Mouse (Mus musculus) MEL (cell line): ENCODE data around the gene Tmem248. TPM values are rescaled to one million over a fixed set of nuclear protein-coding genes. Genes with fewer than 3 reads are reported as not detected.

ENCODE experiments used
- DNase-seq: peaks from one replicate; pipeline ENCODE4 v3.0.0; 2011; ENCODE audit warnings: low read depth, low spot score
- H3K27ac ChIP-seq: 2 replicates; pipeline ENCODE4 v1.5.1; 2012; ENCODE audit warnings: low read depth, mild to moderate bottlenecking, control low read depth, low read length, moderate library complexity; ENCODE audit not compliant: control insufficient read depth
- H3K27me3 ChIP-seq, 2 experiments: fragments of 150-350 bp in 1 of 2; sonication (generic) in 1 of 2; 2 replicates each; pipeline ENCODE4 v1.6.1; 2012; ENCODE audit warnings: low read length in 2 of 2, mild to moderate bottlenecking in 2 of 2, improper control_type of control experiment in 1 of 2, moderate library complexity in 1 of 2; ENCODE audit not compliant: insufficient read depth in 2 of 2, control insufficient read depth in 1 of 2
- H3K36me3 ChIP-seq, 2 experiments: 2 replicates each; pipeline ENCODE4 v1.6.1; 2012 to 2014; ENCODE audit warnings: low read length in 2 of 2, improper control_type of control experiment in 1 of 2, inconsistent platforms in 1 of 2, mild to moderate bottlenecking in 1 of 2; ENCODE audit not compliant: insufficient read depth in 2 of 2, control insufficient read depth in 1 of 2
- H3K4me1 ChIP-seq, 2 experiments: fragments of 150-350 bp in 1 of 2; sonication (generic) in 1 of 2; 2 replicates each; pipeline ENCODE4 v1.6.1; 2012; ENCODE audit warnings: low read length in 2 of 2, improper control_type of control experiment in 1 of 2, mild to moderate bottlenecking in 1 of 2; ENCODE audit not compliant: insufficient read depth in 2 of 2, control insufficient read depth in 1 of 2
- H3K4me3 ChIP-seq, 2 experiments: fragments of 150-350 bp in 1 of 2; sonication (generic) in 1 of 2; 2 replicates each; pipeline ENCODE4 v1.5.1; 2012; ENCODE audit warnings: low read depth in 2 of 2, low read length in 2 of 2, mild to moderate bottlenecking in 2 of 2, moderate library complexity in 2 of 2, control low read depth in 1 of 2, improper control_type of control experiment in 1 of 2; ENCODE audit not compliant: control insufficient read depth in 1 of 2, insufficient read depth in 1 of 2
- H3K79me2 ChIP-seq: 2 replicates; pipeline ENCODE4 v1.6.1; 2012; ENCODE audit warnings: mild to moderate bottlenecking, low read length, moderate library complexity; ENCODE audit not compliant: control insufficient read depth, poor library complexity, insufficient read depth
- H3K9ac ChIP-seq: 2 replicates; pipeline ENCODE4 v1.6.1; 2012; ENCODE audit warnings: low read depth, mild to moderate bottlenecking, control low read depth, low read length, moderate library complexity; ENCODE audit not compliant: control insufficient read depth, poor library complexity, severe bottlenecking
- H3K9me3 ChIP-seq: fragments of 150-350 bp; sonication (generic); replicated peaks from 2 replicates; pipeline ENCODE4 v1.6.1; 2012; ENCODE audit warnings: mild to moderate bottlenecking, low read length, improper control_type of control experiment, moderate library complexity; ENCODE audit not compliant: insufficient read depth
- CHD1 ChIP-seq: IDR thresholded peaks from 2 replicates; pipeline ENCODE4 v1.6.1; 2012; ENCODE audit warnings: low read depth, mild to moderate bottlenecking, inconsistent platforms, low read length, improper control_type of control experiment
- CTCF ChIP-seq, 3 experiments: IDR thresholded peaks in 2 of 3; conservative IDR thresholded peaks in 1 of 3; 2 replicates each; pipeline ENCODE4 v1.5.1; 2011 to 2012; ENCODE audit warnings: low read length in 3 of 3, low read depth in 2 of 3, mild to moderate bottlenecking in 2 of 3, improper control_type of control experiment in 1 of 3, inconsistent platforms in 1 of 3, mixed read lengths in 1 of 3, moderate library complexity in 1 of 3; ENCODE audit not compliant: control insufficient read depth in 1 of 3, insufficient read depth in 1 of 3, poor library complexity in 1 of 3, severe bottlenecking in 1 of 3
- GABPA ChIP-seq: IDR thresholded peaks from 2 replicates; pipeline ENCODE4 v1.6.1; 2012; ENCODE audit warnings: low read depth, mild to moderate bottlenecking, inconsistent platforms, low read length, improper control_type of control experiment, moderate library complexity
- GATA1 ChIP-seq: IDR thresholded peaks from 2 replicates; pipeline ENCODE4 v1.6.1; 2011; ENCODE audit warnings: low read depth, low read length, improper control_type of control experiment
- MEF2A ChIP-seq: IDR thresholded peaks from 2 replicates; pipeline ENCODE4 v1.6.1; 2014; ENCODE audit warnings: low read depth, mild to moderate bottlenecking, inconsistent platforms, low read length, improper control_type of control experiment; ENCODE audit not compliant: poor library complexity, insufficient replicate concordance, severe bottlenecking; ENCODE audit errors: extremely low read depth
- NRF1 ChIP-seq: IDR thresholded peaks from 2 replicates; pipeline ENCODE4 v1.6.1; 2014; ENCODE audit warnings: low read depth, mild to moderate bottlenecking, inconsistent platforms, low read length, improper control_type of control experiment, moderate library complexity; ENCODE audit not compliant: poor library complexity, insufficient read depth, severe bottlenecking
- RAD21 ChIP-seq: IDR thresholded peaks from 2 replicates; pipeline ENCODE4 v1.6.1; 2011; ENCODE audit warnings: mild to moderate bottlenecking, low read depth, low read length, improper control_type of control experiment
- SMC3 ChIP-seq: IDR thresholded peaks from 2 replicates; pipeline ENCODE4 v1.6.1; 2011; ENCODE audit warnings: low read depth, low read length, improper control_type of control experiment
- TAL1 ChIP-seq: IDR thresholded peaks from 2 replicates; pipeline ENCODE4 v1.6.1; 2012; ENCODE audit warnings: mild to moderate bottlenecking, inconsistent platforms, low read length, moderate library complexity, mixed read lengths
- TBP ChIP-seq: IDR thresholded peaks from 2 replicates; pipeline ENCODE4 v1.8.0; 2011; ENCODE audit warnings: low read depth, low read length, improper control_type of control experiment
- TCF12 ChIP-seq: IDR thresholded peaks from 2 replicates; pipeline ENCODE4 v1.6.1; 2014; ENCODE audit warnings: low read depth, mild to moderate bottlenecking, inconsistent platforms, low read length, improper control_type of control experiment, moderate library complexity
- USF1 ChIP-seq: IDR thresholded peaks from 2 replicates; pipeline ENCODE4 v1.6.1; 2014; ENCODE audit warnings: low read depth, mild to moderate bottlenecking, inconsistent platforms, low read length, improper control_type of control experiment, moderate library complexity
- polyA plus RNA-seq, 2 experiments: library from polyadenylated mRNA; stranded (reverse) in 1 of 2; unstranded in 1 of 2; fragments of >175 nt in 1 of 2; fragments of >200 nt in 1 of 2; gene quantifications; 2 replicates each; pipeline versions ENCODE4 v1.2.1 to v1.2.4; 2012; ENCODE audit warnings: low replicate concordance in 2 of 2, low read depth in 1 of 2; ENCODE audit not compliant: insufficient read length in 2 of 2, insufficient read depth in 1 of 2, missing spikeins in 1 of 2
- total RNA-seq: library from RNA; depleted of rRNA; stranded (reverse); fragments of 300-350 nt; gene quantifications from 2 replicates; pipeline ENCODE4 v1.2.3, GENCODE M21; 2012

The Tmem248 gene
- total and polyA plus RNA-seq, 3 experiments: 55.5 to 58.2 TPM; not detected in 1

DNA sequence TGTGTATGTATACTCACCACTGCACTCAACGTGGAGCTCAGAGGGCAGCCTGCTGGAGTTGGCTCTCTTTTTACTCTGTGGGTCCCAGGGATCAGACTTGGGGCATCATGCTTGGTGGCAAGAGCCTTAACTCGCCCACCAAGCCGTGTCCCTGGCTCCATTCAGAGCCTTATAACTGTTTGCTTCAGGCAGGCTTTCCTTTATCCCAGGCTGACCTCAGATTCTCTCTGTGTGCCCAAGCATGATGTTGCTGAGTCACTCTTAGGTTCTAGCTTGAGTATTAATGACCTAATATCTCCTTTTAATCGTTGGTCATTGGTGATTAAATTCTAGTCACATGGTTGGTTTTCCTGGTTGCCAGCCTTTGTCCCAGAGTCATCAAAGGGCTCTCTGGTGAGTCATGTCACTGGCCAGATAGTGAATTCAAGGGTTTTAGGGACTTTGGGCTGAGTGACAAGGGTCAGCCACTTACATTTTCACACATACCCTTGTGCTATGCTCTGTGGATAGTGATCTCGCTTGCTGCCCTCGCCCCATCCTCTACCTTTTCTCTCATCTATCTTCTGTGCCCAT is 47.6 kb downstream of the Tmem248 start:
- H3K9ac ChIP-seq: no peak overlapping the region
- no peak for DNase-seq
- no peaks in the 10 kb centered on the region for H3K27me3 ChIP-seq
- H3K79me2 ChIP-seq: no peaks in the 10 kb centered on the region; the same call in 1 of the 2 replicates
- no peaks in the 10 kb centered on the region for H3K4me1 ChIP-seq
- no peak overlapping the region for H3K27ac ChIP-seq
- H3K36me3 ChIP-seq: peaks cover 0 to 5% of the 10 kb centered on the region in 2 experiments
- H3K4me3 ChIP-seq: no peak overlapping the region
- TF ChIP-seq USF1: no peak
- TF ChIP-seq CHD1: no peak
- H3K9me3 ChIP-seq: no peaks in the 10 kb centered on the region

DNA sequence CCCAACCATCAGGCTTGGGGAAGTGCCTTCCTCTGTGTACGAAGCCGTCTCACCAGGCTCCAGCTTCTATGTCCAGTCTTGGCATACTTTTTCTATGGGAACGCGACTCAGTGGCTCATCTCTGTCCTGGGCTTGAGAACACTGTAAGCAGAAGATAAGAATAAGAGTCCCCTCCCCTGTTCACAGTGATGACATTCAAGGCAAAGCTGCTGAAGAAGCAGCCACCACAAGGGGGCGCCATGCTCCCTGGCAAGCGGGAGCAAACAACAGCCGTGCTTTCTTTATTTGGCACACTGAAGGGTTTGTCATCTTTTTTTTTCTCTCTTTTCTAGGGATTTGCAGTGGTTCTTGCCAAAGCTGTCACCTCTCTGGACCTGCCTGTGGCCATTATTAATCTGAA is 49.8 kb downstream of the Tmem248 start:
- peaks cover 0 to 5% of the 10 kb centered on the region in 2 experiments for H3K36me3 ChIP-seq

DNA sequence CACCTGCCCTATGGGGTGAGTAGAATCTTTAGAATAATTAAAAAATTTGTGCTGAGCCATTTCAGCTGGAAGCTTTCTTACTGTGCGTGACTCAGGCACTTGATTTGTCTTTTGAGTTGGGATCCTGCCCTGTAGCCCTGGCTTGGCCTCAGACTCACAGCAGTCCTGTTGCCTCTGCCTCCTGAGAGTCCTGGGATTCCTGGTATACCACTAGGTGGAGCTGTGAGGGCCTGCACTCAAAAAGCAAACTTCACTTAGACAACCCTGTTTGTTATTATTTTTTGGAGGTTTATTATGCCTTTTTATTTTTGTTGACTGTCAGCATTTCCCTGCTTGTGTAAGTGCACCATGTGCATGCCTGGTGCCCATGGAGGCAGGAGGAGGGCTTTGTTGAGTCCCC is 50.4 kb downstream of the Tmem248 start:
- H3K27ac ChIP-seq: no peak overlapping the region
- H3K79me2 ChIP-seq: no peaks in the 10 kb centered on the region
- no peak overlapping the region for H3K4me3 ChIP-seq
- peak; percentile 75 for DNase-seq
- TF ChIP-seq SMC3: peak; percentile 42
- no peak for TF ChIP-seq MEF2A
- peak; percentile 69 to 78 (median 76) for TF ChIP-seq CTCF (IDR thresholded peaks at IDR 0.05 in 2 of 3, conservative IDR thresholded peaks at IDR 0.05 in 1 of 3; ENCODE audit: control insufficient read depth in 1 of 3, insufficient read depth in 1 of 3, low read depth in 2 of 3, low read length in 3 of 3, poor library complexity in 1 of 3, severe bottlenecking in 1 of 3)
- no peaks in the 10 kb centered on the region for H3K9me3 ChIP-seq
- no peak overlapping the region for H3K9ac ChIP-seq
- no peaks in the 10 kb centered on the region for H3K4me1 ChIP-seq
- peaks cover 0 to 3% of the 10 kb centered on the region in 2 experiments for H3K36me3 ChIP-seq
- H3K27me3 ChIP-seq: no peaks in the 10 kb centered on the region

More for the DNA sequence above, 49.8 kb downstream of the Tmem248 start:
- no peak overlapping the region for H3K4me3 ChIP-seq
- no peaks in the 10 kb centered on the region for H3K79me2 ChIP-seq
- H3K4me1 ChIP-seq: no peaks in the 10 kb centered on the region
- 0 out of 2 replicates have a peak, but pooled peaks have one; percentile 10 for TF ChIP-seq TCF12
- peak; percentile 45 for TF ChIP-seq SMC3
- TF ChIP-seq NRF1: no peak
- peak; percentile 18 for TF ChIP-seq RAD21
- TF ChIP-seq GABPA: no peak
- no peak for TF ChIP-seq TBP
- TF ChIP-seq CTCF (IDR thresholded peaks at IDR 0.05 in 2 of 3, conservative IDR thresholded peaks at IDR 0.05 in 1 of 3; ENCODE audit: control insufficient read depth in 1 of 3, insufficient read depth in 1 of 3, low read depth in 2 of 3, low read length in 3 of 3, poor library complexity in 1 of 3, severe bottlenecking in 1 of 3): peak; percentile 81 to 93 (median 83)
- TF ChIP-seq TAL1: peak; percentile 34
- TF ChIP-seq GATA1: peak; percentile 50; the same call in 1 of the 2 replicates
- TF ChIP-seq, all 39 proteins: peak for 6
- DNase-seq: peak; percentile 84
- Histone ChIP-seq H3K27me3 (no peaks in the 10 kb centered on the region), H3K27ac (no peak overlapping the region), H3K9ac (no peak overlapping the region), H3K9me3 (no peaks in the 10 kb centered on the region)
